Mouse (Mus musculus): ENCODE data around the gene Polg2. TPM values are rescaled to one million over a fixed set of nuclear protein-coding genes. Genes with fewer than 3 reads are reported as not detected.
"Not testable (repeated sequence)": the region's sequence is repeated elsewhere in the genome, so short reads cannot be mapped to it uniquely, and the experiment has no call there.

The Polg2 gene
- 1 to 10 TPM; 3.8 to 4.1 TPM for total RNA-seq (2021)
- long read RNA-seq, experiment 1, partial matches to known transcripts = 0 of 3 reads
- long read RNA-seq, experiment 1, other reads (novel, unspliced or antisense) = 1 of 3 reads
- long read RNA-seq, experiment 2, partial matches to known transcripts = 0 of 1 reads
- long read RNA-seq, experiment 2, other reads (novel, unspliced or antisense) = 1 of 1 reads

GRCm38 (mm10) chr11:106779388-106780088, at the start of gene Polg2:
Polg2 (minus strand) TSS chr11:106779537.
- intact Hi-C loops (cut with DNase I) = no loop called here
- peak; percentile 93 for DNase-seq

- intact Hi-C loops (cut with DNase I) = no loop called here
- no peak for DNase-seq
Observed at GRCm38 (mm10) chr11:106828079-106828478, 48.7 kb upstream of the Polg2 start.

DNA sequence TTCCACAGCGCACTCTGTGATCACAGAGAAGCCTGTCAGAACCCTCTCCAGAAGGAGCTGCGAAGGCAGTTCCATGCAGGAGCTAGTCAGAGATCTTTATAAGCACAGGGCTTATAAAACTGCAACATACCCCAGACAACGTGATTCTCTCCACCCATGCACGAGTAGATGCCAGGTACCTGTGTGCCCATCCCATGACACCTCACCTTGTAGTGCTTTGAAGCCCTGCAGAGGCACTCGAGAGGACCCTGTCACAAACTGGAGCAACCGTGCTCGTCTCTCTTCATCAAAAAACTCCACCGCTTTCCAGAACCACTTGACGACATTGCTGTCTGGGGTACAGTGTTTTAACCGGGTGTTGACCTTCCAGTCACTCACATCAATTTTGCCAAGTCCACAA, 45.1 kb upstream of the Polg2 start:
- intact Hi-C loops (cut with DNase I) = no loop called here
- no peak for DNase-seq

- intact Hi-C loops (cut with DNase I) = no loop called here
- no peak for DNase-seq
Observed at GRCm38 (mm10) chr11:106823741-106824140, 44.4 kb upstream of the Polg2 start.

DNA sequence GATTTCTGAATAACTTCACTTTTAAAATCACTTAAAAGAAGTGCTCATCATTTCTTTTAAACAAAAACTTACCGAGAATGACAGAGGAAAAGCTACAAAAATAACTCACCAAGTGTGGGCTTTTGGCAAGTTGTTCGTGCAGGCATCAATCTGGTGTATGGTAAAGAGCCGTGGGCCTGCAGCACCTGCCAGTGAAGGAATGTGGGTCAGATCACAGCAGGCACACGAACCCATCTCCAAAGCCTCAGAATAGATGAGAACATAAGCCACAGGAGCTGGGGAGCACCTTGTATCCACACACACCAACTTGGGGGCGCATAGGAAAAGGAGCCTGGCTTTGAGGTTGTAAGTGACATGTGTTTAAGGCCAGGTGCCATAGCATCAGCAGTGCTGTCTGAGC, 43.6 kb upstream of the Polg2 start:
- DNase-seq = no peak
- intact Hi-C loops (cut with DNase I) = no loop called here

DNA sequence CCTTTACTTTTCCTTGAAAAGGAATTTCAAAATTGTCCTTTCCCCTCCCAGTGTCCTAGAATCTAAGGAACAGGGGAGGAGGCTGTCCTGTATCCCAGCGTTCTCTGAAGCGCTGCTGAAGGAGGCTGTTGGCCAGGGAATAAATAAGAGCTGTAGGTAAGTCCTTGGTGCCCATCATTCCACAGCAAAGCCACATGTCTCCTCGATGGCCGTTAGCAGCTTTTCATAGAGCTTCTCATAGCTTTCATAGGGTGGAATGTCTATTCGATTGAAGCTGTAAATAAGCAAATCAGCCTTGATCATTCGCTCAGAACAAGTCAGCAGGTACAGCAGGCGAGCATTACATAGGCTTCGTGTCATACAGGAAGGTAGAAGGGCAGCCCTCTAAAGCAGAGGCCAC, 43.2 kb upstream of the Polg2 start:
- no peak for DNase-seq
- intact Hi-C loops (cut with DNase I) = no loop called here

DNA sequence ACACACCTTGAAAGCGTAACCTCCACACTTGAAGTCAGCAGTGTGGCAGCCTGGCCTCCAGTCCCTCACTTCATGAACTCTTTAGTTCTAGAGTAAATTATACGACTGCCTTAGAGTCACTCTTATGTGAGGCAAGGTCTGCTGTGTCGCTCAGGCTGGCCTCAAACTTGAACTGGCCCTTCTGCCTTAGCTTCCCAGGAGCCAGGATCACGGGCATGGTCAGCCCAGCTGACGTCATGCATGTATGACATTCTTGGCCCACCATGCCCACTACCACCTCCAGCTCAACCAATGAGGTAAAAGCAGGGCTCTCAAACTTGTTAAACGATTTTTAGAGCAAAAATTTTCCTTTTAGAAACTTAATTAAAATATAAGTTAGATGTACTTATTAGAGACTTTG, 42.1 kb upstream of the Polg2 start:
- intact Hi-C loops (cut with DNase I) = no loop called here
- no peak for DNase-seq

DNA sequence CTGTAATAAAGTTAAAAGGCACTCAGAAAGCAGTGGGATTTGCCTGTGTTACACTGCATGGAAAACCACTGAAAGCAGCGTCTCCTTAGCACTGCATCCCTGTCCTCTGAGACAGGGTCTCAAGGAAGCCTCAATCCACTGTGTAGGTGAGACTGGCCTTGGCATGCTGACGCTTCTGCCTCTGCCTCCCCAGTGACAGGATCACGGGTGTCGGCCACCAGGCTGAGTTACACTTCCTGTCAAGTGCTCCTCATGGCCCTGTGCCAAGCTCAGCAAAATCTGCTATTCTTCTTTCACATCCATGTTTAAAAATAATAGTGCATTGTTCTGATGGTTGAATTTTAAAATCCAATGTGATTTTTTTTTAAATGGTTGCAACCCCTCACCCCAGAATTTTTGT, 41.6 kb upstream of the Polg2 start:
- intact Hi-C loops (cut with DNase I) = no loop called here
- peak; percentile 74 for DNase-seq

GRCm38 (mm10) chr11:106820252-106820651, 40.9 kb upstream of the Polg2 start:
- no peak for DNase-seq
- intact Hi-C loops (cut with DNase I) = no loop called here

DNA sequence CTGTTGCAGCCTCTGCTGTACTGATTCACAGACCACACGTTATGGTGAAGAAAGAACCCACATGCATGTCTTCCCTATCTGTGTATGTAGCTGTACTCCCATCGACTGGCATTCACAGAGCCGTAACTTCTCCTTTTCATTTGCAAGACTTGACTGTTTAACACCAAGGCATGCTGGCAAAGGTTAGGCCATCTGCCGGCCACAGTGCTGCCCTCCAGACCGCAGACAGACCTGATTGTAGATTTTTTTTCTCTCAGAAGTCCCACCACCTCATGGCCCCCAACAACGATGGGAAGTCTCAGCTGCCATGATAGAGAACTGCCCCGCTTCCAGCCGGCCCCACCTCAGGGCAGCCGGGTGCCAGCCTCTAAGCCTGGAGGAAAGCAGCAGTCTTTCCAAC, 40.3 kb upstream of the Polg2 start:
- DNase-seq = no peak
- intact Hi-C loops (cut with DNase I) = no loop called here

DNA sequence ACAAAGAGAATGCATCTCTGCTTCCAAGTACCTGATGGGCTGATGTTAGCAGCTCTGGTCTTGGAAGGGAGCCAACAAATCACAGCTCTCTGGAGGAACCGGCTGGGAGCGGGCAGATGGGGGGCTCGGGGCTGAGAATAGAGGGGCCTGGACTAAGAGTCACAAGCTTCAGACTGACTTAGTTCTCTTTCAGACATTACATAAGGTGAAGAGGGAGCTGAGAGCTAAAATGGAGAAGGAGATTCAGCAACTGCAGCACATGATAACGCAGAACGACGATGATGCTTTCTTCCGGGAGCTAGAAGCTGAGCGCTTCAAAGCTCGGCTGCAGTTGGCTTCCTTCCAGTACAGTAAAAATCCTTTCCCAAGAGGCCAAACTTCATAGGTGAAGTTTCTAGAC, 39.0 kb upstream of the Polg2 start:
- intact Hi-C loops (cut with DNase I) = no loop called here
- no peak for DNase-seq

DNA sequence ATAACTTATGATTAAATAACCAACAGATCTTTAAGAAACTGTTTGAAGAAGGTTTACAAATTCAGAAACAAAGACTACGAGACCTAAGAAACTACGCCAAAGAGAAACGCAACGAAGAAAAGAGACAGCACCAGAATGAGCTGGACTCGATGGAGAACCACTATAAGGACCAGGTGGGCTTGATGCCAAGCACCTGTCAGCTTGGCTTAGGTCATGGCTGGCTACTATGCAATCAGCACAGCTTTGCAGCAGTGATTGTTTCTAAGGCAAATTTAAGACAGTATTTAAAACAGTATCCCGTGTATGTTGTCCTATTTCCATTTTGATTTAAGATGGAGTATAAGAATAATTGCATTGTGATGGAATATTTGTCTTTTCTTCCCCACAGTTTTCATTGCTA, 38.5 kb upstream of the Polg2 start:
- intact Hi-C loops (cut with DNase I) = no loop called here

DNA sequence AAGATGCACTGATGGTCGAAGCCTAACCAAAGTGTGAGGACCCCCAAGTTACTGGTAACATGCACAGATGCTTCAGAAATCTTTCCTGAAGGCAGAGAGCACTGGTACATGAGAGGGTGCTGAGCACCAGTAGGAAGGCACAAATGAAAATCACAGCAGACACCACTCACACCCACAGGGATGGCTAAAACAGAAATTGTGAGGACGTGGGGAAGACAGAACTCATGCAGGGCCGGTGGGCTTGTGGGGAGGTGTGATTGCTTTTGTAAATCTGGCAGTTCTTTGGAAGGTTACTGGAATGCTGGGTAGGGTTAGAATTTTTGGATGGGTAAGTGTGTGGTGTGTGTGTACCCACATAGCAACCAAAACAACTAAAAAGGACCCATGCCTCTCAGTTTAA, 37.8 kb upstream of the Polg2 start:
- intact Hi-C loops (cut with DNase I) = no loop called here
- no peak for DNase-seq

More for the DNA sequence above, 38.5 kb upstream of the Polg2 start:
- no peak for DNase-seq

DNA sequence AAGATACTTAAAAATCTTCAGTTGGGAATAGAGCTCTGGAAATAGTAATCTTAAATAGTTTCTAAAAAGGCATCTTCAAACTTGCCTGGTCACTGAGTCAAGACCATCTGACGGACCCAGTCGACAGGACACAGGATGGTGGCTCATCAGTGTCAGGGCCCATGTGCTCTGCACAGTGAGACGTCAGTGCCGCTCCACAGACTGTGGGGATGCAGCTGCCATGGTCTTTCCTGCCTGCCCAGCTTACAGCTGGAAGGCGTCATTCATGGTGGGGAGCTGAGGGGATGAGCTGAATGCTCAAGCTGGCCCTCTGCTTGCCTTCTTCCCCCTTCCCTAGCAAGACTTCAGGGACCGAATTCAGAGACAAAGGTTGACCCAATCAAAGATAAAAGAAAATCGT, 37.0 kb upstream of the Polg2 start:
- DNase-seq = no peak
- intact Hi-C loops (cut with DNase I) = no loop called here

DNA sequence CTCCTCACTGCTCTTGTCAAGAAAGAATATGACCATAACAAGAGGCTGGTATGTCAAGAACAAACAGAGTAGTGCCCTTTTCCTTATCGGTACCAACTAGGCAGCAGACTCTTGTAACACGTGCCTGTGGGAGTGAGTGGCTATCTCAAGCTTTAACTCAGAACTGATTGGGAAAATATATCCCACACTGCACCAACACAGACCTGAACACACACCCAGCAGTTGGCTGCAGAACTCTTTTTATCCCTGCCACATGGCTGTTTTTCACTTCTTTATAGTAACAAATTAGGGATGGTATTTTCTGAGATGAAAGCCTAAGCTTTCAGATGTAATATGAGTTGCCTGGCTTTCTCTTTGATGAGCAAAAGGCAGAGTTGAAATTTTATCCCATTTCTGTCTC, 36.4 kb upstream of the Polg2 start:
- DNase-seq = no peak
- intact Hi-C loops (cut with DNase I) = no loop called here

GRCm38 (mm10) chr11:106815331-106815730, 36.0 kb upstream of the Polg2 start:
- no peak for DNase-seq
- intact Hi-C loops (cut with DNase I) = no loop called here

GRCm38 (mm10) chr11:106814601-106815320, 35.4 kb upstream of the Polg2 start:
- DNase-seq = no peak
- intact Hi-C loops (cut with DNase I) = no loop called here

GRCm38 (mm10) chr11:106812410-106813136, 33.2 kb upstream of the Polg2 start:
- DNase-seq = no peak

DNA sequence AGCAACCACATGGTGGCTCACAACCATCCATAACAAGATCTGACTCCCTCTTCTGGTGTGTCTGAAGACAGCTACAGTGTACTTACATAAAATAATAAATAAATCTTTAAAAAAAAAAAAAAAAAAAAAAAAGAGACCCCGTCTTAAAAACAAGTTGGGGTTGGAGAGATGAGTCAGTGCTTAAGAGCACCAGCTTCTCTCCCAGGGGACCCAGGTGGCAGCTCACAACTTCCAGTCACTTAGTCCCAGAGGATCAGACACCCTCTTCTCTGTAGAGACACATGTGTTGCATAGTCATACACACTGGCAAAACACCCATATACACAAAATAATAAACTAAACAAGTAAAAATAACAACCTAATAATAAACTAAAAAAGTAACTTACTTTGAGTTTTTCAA, 28.1 kb upstream of the Polg2 start:
- intact Hi-C loops (cut with DNase I) = not testable (repeated sequence)

More at GRCm38 (mm10) chr11:106812410-106813136, 33.2 kb upstream of the Polg2 start:
- intact Hi-C loops (cut with DNase I) = no loop called here

GRCm38 (mm10) chr11:106802069-106802627, 22.8 kb upstream of the Polg2 start:
- no peak for DNase-seq
- intact Hi-C loops (cut with DNase I) = no loop called here

More for the DNA sequence above, 28.1 kb upstream of the Polg2 start:
- not testable (repeated sequence) for DNase-seq

DNA sequence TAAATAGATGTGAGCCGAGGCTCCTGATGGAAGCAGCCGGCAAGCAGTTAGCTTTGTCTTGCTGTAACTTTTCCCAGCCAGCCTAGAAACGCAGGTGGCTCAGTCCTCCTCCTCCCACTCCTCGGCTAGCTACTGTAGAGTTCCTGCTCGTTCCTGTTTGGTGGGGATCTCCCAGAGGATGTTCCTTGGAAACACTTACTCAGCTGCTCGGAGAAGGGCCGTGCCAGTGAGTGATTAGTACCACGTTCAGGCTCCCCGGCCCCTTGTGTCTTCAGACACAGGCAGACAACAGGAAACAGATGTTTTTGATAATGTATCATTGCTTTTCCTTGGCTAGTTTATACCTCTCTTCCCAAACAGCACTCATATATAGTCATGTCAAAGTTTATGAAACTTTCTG, 16.3 kb upstream of the Polg2 start:
- intact Hi-C loops (cut with DNase I) = loop anchor here (5.0 kb wide), 1 partner anchor 127 kb away; the partner anchor contains the start of gene Smurf2
- DNase-seq = no peak

Measured in heart, postnatal 14 days (tissue).